Mouse (Mus musculus): ENCODE data around the gene Sigmar1.

- TF ChIP-seq CTCF (IDR thresholded peaks at IDR 0.05) (no peak), EP300 (IDR thresholded peaks at IDR 0.05) (no peak)
Measured at GRCm38 (mm10) chr4:41711705-41712375, 44.1 kb downstream of the Sigmar1 start.

Measured in lung, postnatal 0 days (tissue).